Mouse (Mus musculus): Measurements from ENCODE around the gene Gm44805. TPM values are rescaled to one million over a fixed set of nuclear protein-coding genes. Genes with fewer than 3 reads are reported as not detected.
A peak's percentile ranks its signal among the peaks of the same experiment; 100 is the strongest.

Gm44805 gene
- polyA plus RNA-seq, 1 experiment from 2014 or later, result not detected

GRCm38 (mm10) chr7:19713196-19713595, 32.0 kb upstream of the Gm44805 start:
- 52% methylated on average over 4 of the region's 4 CpGs for WGBS

GRCm38 (mm10) chr7:19712414-19712813, 31.2 kb upstream of the Gm44805 start:
- H3K4me2 ChIP-seq (replicated peaks), result no peak overlapping the region
- ATAC-seq (ENCODE audit: low FRiP score), result no peak
- no peak overlapping the region for H3K9ac ChIP-seq
- H3K36me3 ChIP-seq, result peaks cover 51% of the 10 kb centered on the region
- H3K27me3 ChIP-seq, result no peaks in the 10 kb centered on the region
- H3K4me3 ChIP-seq, result no peak overlapping the region
- no peak overlapping the region for H3K27ac ChIP-seq
- H3K4me1 ChIP-seq, result peaks cover 24% of the 10 kb centered on the region
- WGBS, result 83% methylated on average over 4 of the region's 4 CpGs
- no peaks in the 10 kb centered on the region for H3K9me3 ChIP-seq (replicated peaks)

More at GRCm38 (mm10) chr7:19713196-19713595, 32.0 kb upstream of the Gm44805 start:
- Histone ChIP-seq H3K4me3 (no peak overlapping the region), H3K27me3 (no peaks in the 10 kb centered on the region), H3K9me3 (replicated peaks) (no peaks in the 10 kb centered on the region), H3K4me1 (peaks cover 24% of the 10 kb centered on the region), H3K27ac (no peak overlapping the region), H3K36me3 (peaks cover 46% of the 10 kb centered on the region), H3K4me2 (replicated peaks) (no peak overlapping the region), H3K9ac (no peak overlapping the region)
- no peak for ATAC-seq (ENCODE audit: low FRiP score)

- Histone ChIP-seq H3K27me3 (no peaks in the 10 kb centered on the region), H3K4me3 (no peak overlapping the region), H3K4me1 (peaks cover 17% of the 10 kb centered on the region), H3K36me3 (peaks cover 59% of the 10 kb centered on the region), H3K27ac (no peak overlapping the region), H3K9me3 (replicated peaks) (no peaks in the 10 kb centered on the region), H3K4me2 (replicated peaks) (no peak overlapping the region), H3K9ac (no peak overlapping the region)
- 93% methylated on average over 10 of the region's 10 CpGs for WGBS
- ATAC-seq (ENCODE audit: low FRiP score), result no peak
Measured at GRCm38 (mm10) chr7:19710650-19711049, 29.4 kb upstream of the Gm44805 start.

- Histone ChIP-seq H3K4me2 (replicated peaks) (no peak overlapping the region), H3K36me3 (peaks cover 51% of the 10 kb centered on the region)
- WGBS, result 93% methylated on average over 7 of the region's 7 CpGs
Measured at GRCm38 (mm10) chr7:19705271-19705670, 24.0 kb upstream of the Gm44805 start.

GRCm38 (mm10) chr7:19704475-19704874, 23.3 kb upstream of the Gm44805 start:
- peaks cover 5% of the 10 kb centered on the region for H3K4me1 ChIP-seq
- WGBS, result 95% methylated on average over 4 of the region's 4 CpGs
- no peaks in the 10 kb centered on the region for H3K9me3 ChIP-seq (replicated peaks)
- ATAC-seq (ENCODE audit: low FRiP score), result no peak
- no peak overlapping the region for H3K9ac ChIP-seq
- no peak overlapping the region for H3K4me3 ChIP-seq
- H3K4me2 ChIP-seq (replicated peaks), result no peak overlapping the region
- H3K27me3 ChIP-seq, result no peaks in the 10 kb centered on the region
- no peak overlapping the region for H3K27ac ChIP-seq
- peaks cover 45% of the 10 kb centered on the region for H3K36me3 ChIP-seq

More at GRCm38 (mm10) chr7:19705271-19705670, 24.0 kb upstream of the Gm44805 start:
- H3K9ac ChIP-seq, result no peak overlapping the region
- no peak overlapping the region for H3K4me3 ChIP-seq
- H3K27ac ChIP-seq, result no peak overlapping the region
- peaks cover 4% of the 10 kb centered on the region; the same call in 1 of the 2 replicates for H3K4me1 ChIP-seq
- H3K27me3 ChIP-seq, result no peaks in the 10 kb centered on the region
- no peak for ATAC-seq (ENCODE audit: low FRiP score)
- H3K9me3 ChIP-seq (replicated peaks), result no peaks in the 10 kb centered on the region

GRCm38 (mm10) chr7:19702859-19703555, 21.8 kb upstream of the Gm44805 start:
- Histone ChIP-seq H3K9ac (no peak overlapping the region), H3K4me2 (replicated peaks) (no peak overlapping the region), H3K4me1 (peaks cover 20% of the 10 kb centered on the region), H3K9me3 (replicated peaks) (no peaks in the 10 kb centered on the region), H3K36me3 (peaks cover 33% of the 10 kb centered on the region), H3K27me3 (no peaks in the 10 kb centered on the region), H3K4me3 (no peak overlapping the region), H3K27ac (no peak overlapping the region)
- ATAC-seq (ENCODE audit: low FRiP score), result no peak
- WGBS, result 96% methylated on average over 16 of the region's 16 CpGs

- Histone ChIP-seq H3K4me3 (no peak overlapping the region), H3K4me1 (peaks cover 21% of the 10 kb centered on the region), H3K9ac (0 out of 2 replicates have a peak overlapping the region, but pooled peaks have one; percentile 13), H3K27me3 (no peaks in the 10 kb centered on the region), H3K27ac (0 out of 2 replicates have a peak overlapping the region, but pooled peaks have one; percentile 57), H3K9me3 (replicated peaks) (peaks cover 8% of the 10 kb centered on the region; the same call in 1 of the 2 replicates), H3K36me3 (peaks cover 24% of the 10 kb centered on the region), H3K4me2 (replicated peaks) (0 out of 2 replicates have a peak overlapping the region, but pooled peaks have one; percentile 7)
- WGBS, result 29% methylated on average over 22 of the region's 22 CpGs
- ATAC-seq (ENCODE audit: low FRiP score), result 0 out of 2 replicates have a peak, but pooled peaks have one; percentile 39
Measured at GRCm38 (mm10) chr7:19701069-19701761, 20.0 kb upstream of the Gm44805 start.

- peaks cover 21% of the 10 kb centered on the region for H3K4me1 ChIP-seq
- H3K27ac ChIP-seq, result no peak overlapping the region; the same call in 1 of the 2 replicates
- H3K4me2 ChIP-seq (replicated peaks), result 0 out of 2 replicates have a peak overlapping the region, but pooled peaks have one; percentile 7
- no peak for ATAC-seq (ENCODE audit: low FRiP score)
- H3K36me3 ChIP-seq, result peaks cover 23% of the 10 kb centered on the region; the same call in 1 of the 2 replicates
- no peak overlapping the region for H3K9ac ChIP-seq
- WGBS, result 60% methylated on average over 12 of the region's 12 CpGs
- no peak overlapping the region for H3K4me3 ChIP-seq
- H3K9me3 ChIP-seq (replicated peaks), result peaks cover 8% of the 10 kb centered on the region; the same call in 1 of the 2 replicates
- H3K27me3 ChIP-seq, result no peaks in the 10 kb centered on the region
Measured at GRCm38 (mm10) chr7:19700299-19701068, 19.3 kb upstream of the Gm44805 start.

- H3K4me1 ChIP-seq, result peaks cover 21% of the 10 kb centered on the region
- peaks cover 23% of the 10 kb centered on the region; the same call in 1 of the 2 replicates for H3K36me3 ChIP-seq
- no peaks in the 10 kb centered on the region for H3K27me3 ChIP-seq
- no peak overlapping the region for H3K4me2 ChIP-seq (replicated peaks)
- 79% methylated on average over 4 of the region's 4 CpGs for WGBS
- H3K9me3 ChIP-seq (replicated peaks), result peaks cover 8% of the 10 kb centered on the region; the same call in 1 of the 2 replicates
- no peak overlapping the region for H3K27ac ChIP-seq
- no peak overlapping the region for H3K9ac ChIP-seq
- H3K4me3 ChIP-seq, result no peak overlapping the region
- ATAC-seq (ENCODE audit: low FRiP score), result no peak
Measured at GRCm38 (mm10) chr7:19699827-19700148, 18.6 kb upstream of the Gm44805 start.

GRCm38 (mm10) chr7:19698907-19699826, 17.9 kb upstream of the Gm44805 start, which contains the start of gene Apoe:
Gene Apoe (minus strand): TSS chr7:19699188.
- Histone ChIP-seq H3K9ac (peak within 1 kb of the TSS; percentile 62), H3K4me3 (peak within 1 kb of the TSS; percentile 31), H3K36me3 (peaks cover 21% of the 10 kb centered on the region; the same call in 1 of the 2 replicates), H3K27me3 (no peaks in the 10 kb centered on the region), H3K27ac (no peak within 1 kb of the TSS), H3K9me3 (replicated peaks) (peaks cover 8% of the 10 kb centered on the region; the same call in 1 of the 2 replicates), H3K4me1 (peaks cover 21% of the 10 kb centered on the region), H3K4me2 (replicated peaks) (peak within 1 kb of the TSS; percentile 69)
- WGBS, result 2% methylated on average over 20 of the region's 20 CpGs
- ATAC-seq (ENCODE audit: low FRiP score), result peak; percentile 56
